Mouse (Mus musculus): ENCODE data around the gene Pigp.
A peak's percentile ranks its signal among the peaks of the same experiment; 100 is the strongest.

The Pigp gene

GRCm38 (mm10) chr16:94371301-94371931 lies at the start of gene Pigp:
Gene Pigp, minus strand, starts transcription at chr16:94371842.
- no peak for DNase-seq (ENCODE audit: low read depth in 1 of 2, low spot score in 2 of 2)

DNA sequence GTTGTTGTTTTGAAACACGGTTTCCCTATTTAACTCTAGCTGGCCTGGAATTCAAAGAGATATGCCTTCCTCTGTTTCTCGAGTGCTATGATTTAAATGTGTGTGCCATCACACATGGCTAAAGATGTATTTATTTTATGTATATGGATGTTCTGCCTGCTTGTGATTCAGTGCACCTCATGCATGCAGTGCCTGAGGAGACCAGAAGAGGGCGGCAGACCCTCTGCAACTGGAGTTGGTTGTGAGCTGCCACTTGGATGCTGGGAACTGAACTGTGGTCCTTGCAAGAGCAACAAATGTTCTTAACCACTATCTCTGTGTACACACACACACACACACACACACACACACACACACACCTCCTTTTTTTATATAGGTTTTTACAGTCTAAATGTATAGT lies 48.9 kb upstream of the Pigp start:
- DNase-seq (ENCODE audit: low read depth in 1 of 2, low spot score in 2 of 2), result no peak

DNA sequence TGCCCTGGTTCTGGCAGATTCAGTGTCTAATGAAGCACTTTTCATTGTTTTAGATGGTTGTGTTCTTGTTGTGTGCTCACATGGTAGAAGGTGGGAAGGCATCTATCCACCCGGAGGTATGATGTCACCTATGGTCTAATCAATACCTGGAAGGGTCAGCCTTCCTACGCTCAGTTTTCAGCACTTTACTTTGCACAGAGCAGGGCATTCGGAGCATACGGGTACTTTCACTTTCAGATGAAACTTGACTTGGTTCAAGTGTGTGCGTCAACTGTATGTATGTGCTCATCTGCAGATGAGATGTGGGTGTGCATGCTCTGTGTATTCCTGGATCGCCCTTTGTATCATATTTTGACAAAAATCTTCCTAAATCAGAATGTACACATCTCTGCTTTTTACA lies 42.5 kb upstream of the Pigp start:
- no peak for DNase-seq (ENCODE audit: low read depth in 1 of 2, low spot score in 2 of 2)

DNA sequence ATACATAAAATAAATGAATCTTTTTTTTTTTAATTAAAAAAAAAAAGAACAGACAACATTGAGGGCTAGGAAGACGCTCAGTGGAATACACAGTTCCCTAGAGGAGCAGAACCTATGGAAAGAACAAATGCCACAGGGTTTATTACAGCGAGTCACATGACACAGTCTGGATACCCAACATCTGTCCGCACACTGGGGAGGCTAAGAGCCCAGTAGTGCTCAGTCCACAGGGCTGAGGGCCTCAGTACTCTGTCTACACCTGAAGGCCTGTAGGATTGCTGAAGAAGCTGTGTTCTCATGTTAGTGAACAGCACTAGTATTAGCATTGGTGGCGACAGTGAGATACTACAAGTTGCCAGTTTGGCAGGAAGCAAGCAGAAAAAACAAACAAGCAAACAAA lies 41.1 kb upstream of the Pigp start:
- no peak for DNase-seq (ENCODE audit: low read depth in 1 of 2, low spot score in 2 of 2)

- no peak for DNase-seq (ENCODE audit: low read depth in 1 of 2, low spot score in 2 of 2)
Measured at GRCm38 (mm10) chr16:94412198-94412597, 40.6 kb upstream of the Pigp start.

GRCm38 (mm10) chr16:94411287-94411686 lies 39.6 kb upstream of the Pigp start:
- DNase-seq (ENCODE audit: low read depth in 1 of 2, low spot score in 2 of 2), result no peak

- DNase-seq (ENCODE audit: low read depth in 1 of 2, low spot score in 2 of 2), result no peak
Measured at GRCm38 (mm10) chr16:94402185-94402584, 30.5 kb upstream of the Pigp start.

- DNase-seq (ENCODE audit: low read depth in 1 of 2, low spot score in 2 of 2), result no peak
Measured at GRCm38 (mm10) chr16:94401636-94402035, 30.0 kb upstream of the Pigp start.

GRCm38 (mm10) chr16:94399141-94399540 lies 27.5 kb upstream of the Pigp start:
- DNase-seq (ENCODE audit: low read depth in 1 of 2, low spot score in 2 of 2), result no peak

DNA sequence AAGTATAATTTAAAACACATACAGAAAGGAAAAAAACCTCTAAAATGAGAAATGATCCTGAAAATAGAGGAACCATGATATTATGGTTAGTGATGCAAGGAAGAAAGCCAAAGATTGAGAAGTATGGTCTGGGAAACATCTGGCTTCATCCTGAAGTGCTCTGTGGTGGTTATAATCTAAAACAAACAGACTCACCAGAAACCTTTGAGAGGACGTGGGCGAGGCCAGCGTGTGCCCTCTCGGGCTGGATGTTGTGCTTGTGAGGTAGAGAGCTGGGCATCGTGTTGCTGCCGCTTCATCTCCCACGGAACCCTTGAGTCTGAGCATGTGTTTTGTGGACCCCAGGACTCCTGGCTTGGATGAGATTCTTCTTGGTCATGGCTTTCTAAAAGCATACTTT lies 25.0 kb upstream of the Pigp start:
- no peak for DNase-seq (ENCODE audit: low read depth in 1 of 2, low spot score in 2 of 2)

DNA sequence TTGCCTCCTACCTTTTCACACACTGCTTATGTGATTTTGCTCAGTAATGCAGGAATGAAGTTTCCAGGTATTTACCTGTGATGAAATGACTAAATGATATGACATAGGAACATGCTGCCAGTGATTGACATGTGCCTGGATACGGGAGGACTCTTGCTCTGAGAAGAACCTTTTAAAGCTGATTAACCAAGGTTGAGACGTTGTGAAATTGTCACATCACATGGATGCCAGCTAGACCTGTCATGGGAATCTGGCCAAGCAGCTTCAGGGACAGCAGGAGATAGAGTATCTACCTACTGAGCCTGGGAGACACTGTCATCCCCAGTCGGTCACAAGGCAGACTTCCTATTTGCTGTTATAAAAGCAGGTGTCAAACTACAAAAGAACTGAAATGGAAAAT lies 23.4 kb upstream of the Pigp start:
- DNase-seq (ENCODE audit: low read depth in 1 of 2, low spot score in 2 of 2), result no peak

DNA sequence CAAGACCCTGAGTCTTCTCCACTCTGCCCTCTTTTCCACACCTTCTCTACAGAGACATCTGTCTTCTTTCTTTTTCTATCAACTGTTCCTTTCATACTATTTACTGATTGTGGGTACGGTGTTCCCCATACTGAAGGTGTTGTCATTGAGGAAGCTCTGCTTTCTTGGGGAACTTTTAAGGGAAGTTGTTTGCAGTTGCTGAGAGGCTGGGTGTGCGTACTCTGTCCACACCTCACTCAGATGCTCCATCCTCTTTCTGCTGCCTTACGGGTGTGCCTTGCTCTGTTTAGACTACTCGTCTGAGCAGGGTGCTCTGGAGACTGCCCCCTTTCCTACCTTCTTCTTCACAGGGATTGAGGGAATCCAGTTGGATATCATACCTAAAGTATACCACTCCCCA lies 20.7 kb upstream of the Pigp start:
- no peak for DNase-seq (ENCODE audit: low read depth in 1 of 2, low spot score in 2 of 2)

DNA sequence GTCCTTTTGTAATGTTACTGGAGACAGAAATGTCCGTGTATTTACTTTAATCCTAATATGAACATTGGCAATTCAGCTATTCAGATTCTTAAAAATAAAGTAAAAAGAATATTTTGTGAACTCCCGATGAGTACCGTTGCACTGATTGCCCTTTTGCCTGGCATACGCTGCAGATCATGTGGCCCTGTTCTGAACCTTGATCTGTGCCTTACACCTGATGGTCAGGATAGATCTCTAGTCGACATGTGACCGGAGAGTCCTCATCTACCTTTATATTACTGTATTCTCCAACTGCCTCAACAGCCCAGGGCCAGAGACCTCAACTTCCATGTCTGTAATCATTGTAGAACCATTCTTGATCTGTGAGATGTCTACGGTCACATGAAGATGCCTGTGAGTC lies 16.0 kb upstream of the Pigp start:
- no peak for DNase-seq (ENCODE audit: low read depth in 1 of 2, low spot score in 2 of 2)

DNA sequence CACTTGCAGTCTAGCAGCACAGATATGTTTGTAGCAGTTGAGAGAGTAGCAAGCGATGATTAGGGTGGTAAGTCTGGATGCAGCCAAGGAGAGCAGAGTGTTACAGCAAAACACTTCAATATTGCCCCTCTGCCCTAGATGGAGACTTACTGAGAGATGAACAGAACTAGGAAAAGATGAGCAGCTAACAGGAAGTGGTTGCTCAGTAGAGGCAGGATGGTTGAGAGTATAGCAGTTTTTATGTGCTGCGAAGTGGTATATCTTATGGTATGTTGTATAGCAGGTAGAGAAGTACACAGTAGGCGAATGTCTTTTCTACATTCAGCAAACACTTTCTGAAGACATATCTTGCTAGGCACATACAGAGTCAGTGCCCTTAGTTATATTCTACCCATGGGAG lies 11.6 kb upstream of the Pigp start:
- no peak for DNase-seq (ENCODE audit: low read depth in 1 of 2, low spot score in 2 of 2)

- DNase-seq (ENCODE audit: low read depth in 1 of 2, low spot score in 2 of 2), result no peak
Measured at GRCm38 (mm10) chr16:94379386-94379785, 7.7 kb upstream of the Pigp start.

GRCm38 (mm10) chr16:94370915-94371300 lies 734 bp downstream of the Pigp start:
- DNase-seq (ENCODE audit: low read depth in 1 of 2, low spot score in 2 of 2), result peak; percentile 11 to 28

DNA sequence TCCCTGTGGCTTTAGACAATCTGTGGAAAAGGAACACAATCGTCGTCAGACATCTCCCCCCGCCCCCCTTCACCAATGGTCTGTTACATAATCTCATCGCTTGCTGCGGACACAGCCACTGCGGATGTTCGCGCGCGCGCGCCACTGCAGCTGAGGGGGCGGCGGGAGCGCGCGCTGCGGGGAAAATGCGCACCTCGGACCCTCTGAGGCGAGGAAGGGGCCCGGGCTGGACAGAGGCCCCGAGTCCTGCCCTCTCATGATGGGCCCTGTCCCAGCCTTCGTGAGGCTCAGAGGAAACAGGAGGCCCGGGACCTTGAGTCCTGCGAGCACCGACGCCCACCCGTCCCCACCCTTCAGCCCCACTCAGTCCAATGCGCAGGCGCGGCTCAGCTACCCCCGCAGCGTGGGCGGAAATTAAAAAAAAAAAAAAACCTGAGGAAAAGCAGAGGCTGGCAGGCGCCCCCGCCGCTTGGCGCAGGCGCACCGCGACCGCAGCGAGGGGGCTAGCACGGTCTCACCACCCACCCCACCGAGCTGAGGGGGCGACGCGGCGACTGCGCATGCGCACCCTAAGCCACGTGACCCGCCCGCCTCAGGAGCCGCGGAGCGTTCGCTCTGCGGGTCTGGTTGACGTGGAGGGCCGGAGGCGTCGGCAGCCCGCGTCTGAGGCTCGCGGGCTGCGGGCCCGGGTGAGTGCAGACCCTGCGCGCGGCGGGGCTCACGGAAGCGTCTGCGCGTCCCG lies 1.3 kb downstream of the Pigp start, which contains the start of gene Ttc3:
Gene Ttc3, plus strand, starts transcription at position 446 of the 742 bp plus-strand sequence.
- peak; percentile 27 to 52 for DNase-seq (ENCODE audit: low read depth in 1 of 2, low spot score in 2 of 2)

- DNase-seq (ENCODE audit: low read depth in 1 of 2, low spot score in 2 of 2), result no peak
Measured at GRCm38 (mm10) chr16:94369596-94370172, 2.0 kb downstream of the Pigp start.

GRCm38 (mm10) chr16:94365435-94365834 lies 6.2 kb downstream of the Pigp start:
- DNase-seq (ENCODE audit: low read depth in 1 of 2, low spot score in 2 of 2), result no peak

DNA sequence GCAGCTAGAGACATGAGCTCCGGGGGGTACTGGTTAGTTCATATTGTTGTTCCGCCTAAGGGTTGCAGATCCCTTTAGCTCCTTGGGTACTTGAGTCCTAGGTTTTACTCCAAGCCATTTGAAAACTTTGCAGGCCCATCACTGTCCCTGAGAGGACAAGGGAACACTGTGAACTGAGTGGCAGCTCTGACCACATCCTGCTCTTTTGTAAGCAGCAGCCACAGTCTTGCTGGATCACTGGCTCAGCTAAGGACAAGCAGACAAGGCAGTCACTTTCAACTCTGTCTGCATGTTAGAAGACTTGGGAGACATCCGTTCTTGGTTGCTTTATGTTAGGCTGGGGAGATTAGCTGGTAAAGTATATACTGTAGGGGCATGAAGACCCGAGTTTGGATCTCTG lies 7.8 kb downstream of the Pigp start:
- DNase-seq (ENCODE audit: low read depth in 1 of 2, low spot score in 2 of 2), result no peak

DNA sequence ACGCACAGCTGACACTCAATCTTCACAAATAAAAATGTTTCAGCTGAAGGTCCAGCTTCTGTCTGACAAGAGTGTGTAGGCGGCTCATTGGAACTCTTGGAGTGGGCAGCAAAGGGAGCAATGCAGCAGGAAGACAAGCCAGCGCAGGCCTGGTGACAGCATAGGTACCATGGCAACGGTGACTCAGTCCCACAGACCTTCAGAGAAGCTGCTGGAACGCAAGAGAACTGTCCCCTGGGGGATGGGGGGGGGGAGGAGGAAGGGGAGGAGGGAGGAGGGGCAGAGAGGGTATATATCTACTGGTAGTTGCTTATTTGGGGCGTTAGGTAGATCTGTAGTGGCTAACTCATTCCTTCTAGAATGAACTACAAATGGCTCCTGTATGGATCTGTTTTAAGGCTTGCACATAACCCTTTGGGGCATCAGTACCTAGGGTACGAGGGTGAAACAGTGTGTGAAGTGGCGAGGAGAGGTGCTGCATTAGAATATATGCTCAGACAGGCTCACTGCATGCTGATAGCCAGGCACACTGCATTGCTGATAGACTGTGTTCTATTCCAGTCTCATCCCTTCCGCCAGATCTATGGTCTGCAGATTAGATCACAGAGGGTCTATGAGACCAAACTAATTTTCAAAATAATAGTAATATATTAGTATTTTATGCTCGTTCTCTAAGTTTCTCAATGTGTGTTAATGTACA lies 9.3 kb downstream of the Pigp start:
- no peak for DNase-seq (ENCODE audit: low read depth in 1 of 2, low spot score in 2 of 2)
